Mouse (Mus musculus) A20 (cell line): ENCODE results near the gene Tgfbr3.

Experiments
- DNase-seq: peaks from one replicate; pipeline ENCODE4 v3.0.0-alpha.2; 2011; ENCODE audit warnings: low read depth, low spot score

Tgfbr3 gene

DNA sequence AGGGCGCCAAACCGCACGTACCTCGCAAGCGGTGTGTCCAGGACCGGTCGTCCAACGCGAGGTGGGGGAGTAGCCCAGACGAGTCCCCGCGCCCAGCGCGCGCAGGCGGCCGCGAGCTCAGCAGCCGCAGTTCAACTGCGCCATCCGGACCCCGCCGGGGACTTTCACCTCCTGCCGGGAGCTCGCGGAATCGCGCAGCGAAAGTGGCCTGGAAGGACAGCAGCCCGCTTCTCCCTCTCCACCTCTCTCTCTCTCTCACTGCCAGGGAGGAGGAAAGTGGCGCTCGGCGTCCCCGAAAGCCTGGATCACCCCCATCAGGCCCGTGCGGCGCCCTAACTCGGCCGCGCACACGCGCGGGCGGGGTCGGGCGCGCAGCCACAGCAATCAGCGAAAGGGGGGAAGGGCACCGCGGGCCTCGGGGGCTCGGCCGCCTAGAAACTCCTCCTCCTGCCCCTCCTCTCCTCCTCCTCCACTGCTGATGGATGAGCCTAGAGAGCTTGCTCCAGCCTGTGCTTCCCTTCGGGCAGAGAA lies at the start of gene Tgfbr3:
Gene Tgfbr3 (minus strand): TSS at position 396 of the 531 bp plus-strand sequence.
- no peak for DNase-seq

DNA sequence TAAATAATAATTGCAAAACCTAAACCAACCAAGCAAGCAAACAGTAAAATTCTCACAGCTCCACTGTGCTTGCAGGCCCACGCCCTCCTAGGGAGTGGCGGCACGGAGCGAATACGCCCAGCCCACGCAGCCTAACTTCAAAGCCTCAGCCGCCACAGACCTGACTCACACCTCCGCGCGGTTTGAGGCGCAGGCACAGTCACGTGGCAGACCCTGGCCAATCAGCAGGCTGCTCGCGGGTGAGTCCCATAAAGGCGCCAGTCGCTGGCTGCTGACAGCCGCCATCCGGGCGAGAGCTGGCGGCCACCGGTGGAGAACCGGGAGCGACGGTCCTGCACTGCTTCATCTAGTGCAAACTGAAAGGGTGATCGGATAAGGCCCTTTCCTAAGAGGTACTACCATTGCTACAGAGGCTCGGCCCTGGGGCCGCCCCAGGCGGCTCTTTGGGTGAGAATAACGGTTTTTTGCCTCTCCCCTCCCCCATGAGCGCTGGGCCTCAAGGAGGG lies 41.5 kb upstream of the Tgfbr3 start, which contains the start of gene Brdt:
Gene Brdt (plus strand): TSS at position 244 of the 506 bp plus-strand sequence.
- no peak for DNase-seq

DNA sequence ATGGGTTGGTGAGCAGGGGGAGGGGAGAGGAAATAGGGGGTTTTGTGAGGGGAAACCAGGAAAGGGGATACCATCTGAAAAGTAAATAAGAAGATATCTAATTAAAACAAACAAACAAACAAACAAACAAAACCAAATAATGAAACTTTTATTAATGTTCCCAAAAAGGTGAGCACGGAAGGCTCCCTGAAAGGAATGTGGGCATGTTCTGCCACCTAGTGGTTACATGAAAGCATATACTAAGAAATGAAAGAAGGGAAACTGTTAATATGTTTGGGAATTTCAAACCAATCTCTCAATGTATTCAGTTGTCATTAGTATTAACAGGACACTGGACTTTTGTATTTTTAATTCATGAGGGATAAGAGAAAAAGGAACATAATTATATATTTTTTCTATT lies 31.3 kb upstream of the Tgfbr3 start:
- peak; percentile 29 for DNase-seq

DNA sequence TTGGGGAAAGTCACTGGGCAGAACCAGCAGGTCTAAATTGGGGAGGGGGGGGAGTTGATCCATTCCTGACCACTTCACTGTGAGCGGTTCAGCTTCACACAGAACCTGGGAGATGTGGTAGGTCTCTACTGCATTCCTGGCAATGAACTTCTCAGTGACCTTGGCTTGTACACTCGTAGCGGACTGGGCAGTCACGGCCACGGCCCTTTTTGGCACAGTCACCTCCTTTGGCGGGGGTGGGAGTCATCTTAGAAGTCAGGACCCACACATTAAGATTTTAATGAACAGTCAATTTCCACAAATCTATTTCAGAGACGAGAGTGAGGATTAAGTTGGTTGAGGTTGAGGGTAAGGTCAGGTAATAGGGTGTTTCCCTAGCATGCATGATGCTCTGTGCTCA lies 27.7 kb upstream of the Tgfbr3 start:
- no peak for DNase-seq

DNA sequence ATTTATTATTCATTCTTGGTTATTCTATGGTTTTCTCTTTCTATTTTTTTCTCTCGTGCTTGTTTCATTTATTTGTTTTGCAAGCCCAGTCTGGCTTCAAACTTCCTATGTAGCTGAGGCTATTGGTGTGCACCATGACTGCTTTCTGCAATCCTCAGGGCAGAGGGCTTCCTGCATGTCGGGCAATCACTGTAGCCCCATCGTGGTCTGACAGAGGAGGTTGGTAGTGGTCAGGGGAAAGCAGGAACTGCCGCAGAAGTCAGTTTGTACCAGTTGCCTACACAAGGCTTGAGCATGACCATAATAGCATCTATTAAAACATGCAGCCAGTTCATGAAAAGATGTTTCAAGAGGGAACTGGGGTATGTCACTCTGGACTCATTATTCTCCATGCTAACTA lies 18.0 kb upstream of the Tgfbr3 start:
- no peak for DNase-seq

DNA sequence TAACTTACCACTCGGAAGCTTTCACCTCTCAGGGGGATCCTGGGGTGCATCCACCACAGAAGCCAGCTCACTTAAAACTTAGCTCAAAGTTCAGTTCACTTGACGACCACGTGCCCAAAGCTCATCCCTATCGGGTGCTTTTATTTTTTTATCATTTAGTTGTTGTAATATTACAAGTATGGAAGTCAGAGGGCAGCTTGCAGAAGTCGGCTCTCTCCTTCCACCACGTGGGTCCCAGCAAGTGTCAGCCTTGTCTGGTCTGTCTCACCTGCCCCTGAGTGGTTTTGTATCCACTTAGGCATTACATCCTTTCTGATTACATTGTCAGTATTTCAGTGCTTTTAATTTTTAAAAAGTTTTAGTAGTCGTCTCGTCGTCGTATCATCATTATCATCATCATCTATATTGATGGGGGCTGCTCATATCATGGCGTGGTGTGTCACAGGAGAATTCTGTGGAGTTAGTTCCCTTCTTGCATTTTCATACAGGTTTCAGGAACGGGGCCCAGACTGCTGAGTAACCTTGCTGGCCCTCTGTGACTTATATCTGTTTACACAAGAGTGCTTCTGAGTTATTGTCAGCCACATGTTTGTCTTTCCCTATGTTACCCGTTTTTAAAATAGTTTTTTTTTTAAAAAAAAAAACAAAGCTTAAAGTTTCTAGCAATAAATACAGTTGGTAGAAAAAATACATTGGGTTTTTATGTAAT lies 14.8 kb upstream of the Tgfbr3 start:
- no peak for DNase-seq

DNA sequence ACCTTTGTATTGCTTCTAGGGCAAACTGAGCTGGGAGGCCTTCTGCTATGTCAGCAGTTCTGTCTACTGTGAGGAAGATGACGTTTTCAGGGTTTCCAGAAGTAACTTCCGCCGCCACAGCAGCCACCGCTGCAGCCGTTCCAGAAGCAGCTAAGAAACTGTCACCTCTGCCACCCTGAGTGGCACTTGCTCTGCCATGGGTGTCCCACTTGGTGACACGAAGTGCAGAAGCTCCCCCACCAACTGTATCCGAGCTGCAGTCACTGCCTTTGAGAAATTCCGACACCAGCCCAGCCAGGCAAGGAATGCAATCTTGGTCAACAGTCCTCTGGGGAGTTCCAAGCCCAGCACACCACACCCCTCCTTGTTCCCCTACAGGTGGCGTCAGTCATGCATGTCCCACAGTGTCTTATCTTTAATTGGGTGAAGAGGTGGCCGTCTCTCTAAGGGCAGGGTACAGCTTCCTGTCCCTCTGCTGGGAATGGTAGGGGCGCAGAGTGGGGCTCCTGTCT lies 14.0 kb upstream of the Tgfbr3 start:
- peak; percentile 40 for DNase-seq

DNA sequence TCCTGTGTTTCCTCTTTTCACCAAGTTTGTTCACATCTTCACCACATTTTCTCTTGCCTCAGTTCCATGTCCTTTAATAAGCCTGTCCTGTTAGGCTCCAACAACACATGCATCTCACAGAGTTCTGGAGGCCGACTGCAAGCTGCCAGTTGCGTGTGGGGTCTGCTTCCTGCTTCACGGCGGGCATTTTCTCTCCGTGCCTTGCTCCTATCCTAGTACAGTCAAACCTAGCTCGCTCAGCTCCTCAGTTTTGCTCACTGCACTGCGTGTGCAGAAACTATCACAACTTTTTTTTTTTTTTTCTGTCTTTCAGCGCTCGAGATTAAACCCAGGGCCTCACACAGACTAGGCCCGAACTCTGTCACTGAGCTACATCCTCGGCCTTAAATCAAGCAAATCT lies 9.4 kb upstream of the Tgfbr3 start:
- DNase-seq: no peak

DNA sequence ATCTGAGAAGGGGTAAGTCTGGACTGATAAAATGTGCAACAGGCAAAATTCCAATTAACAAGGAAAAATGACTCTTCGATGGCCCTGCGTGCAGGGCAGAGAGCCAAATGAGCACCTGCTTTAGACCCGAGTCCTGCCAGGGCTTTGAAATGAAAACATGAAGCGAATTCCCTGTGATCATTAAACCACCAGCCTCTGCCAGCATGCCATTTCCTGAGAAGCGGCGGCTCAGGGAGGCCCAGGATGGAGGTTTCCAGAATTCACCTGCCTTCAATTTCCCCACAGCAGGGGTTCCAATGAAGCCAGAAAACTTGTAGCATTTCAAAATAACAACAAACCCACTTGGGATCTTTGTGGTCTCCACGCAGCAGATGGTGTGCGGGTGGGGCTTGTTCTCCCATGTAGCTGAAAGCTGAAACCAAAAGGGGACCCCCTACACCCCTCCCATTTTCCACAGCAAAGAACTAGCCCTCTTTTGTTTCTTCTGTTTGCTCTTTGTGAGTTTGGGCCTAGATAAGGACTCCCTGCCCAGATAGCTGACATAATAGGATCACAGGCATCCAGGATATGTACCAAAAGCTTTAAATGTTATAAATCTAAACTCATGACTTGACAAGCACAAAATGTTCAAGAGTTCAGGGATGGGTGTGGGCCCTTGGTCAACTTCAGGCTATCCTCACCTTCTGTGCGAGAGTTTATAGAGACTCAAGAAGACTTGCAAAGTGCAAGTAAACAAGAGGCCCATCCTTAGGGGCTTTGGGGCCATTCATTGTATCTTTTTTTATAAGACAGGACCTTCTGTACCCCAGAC lies 7.3 kb upstream of the Tgfbr3 start:
- DNase-seq: no peak

DNA sequence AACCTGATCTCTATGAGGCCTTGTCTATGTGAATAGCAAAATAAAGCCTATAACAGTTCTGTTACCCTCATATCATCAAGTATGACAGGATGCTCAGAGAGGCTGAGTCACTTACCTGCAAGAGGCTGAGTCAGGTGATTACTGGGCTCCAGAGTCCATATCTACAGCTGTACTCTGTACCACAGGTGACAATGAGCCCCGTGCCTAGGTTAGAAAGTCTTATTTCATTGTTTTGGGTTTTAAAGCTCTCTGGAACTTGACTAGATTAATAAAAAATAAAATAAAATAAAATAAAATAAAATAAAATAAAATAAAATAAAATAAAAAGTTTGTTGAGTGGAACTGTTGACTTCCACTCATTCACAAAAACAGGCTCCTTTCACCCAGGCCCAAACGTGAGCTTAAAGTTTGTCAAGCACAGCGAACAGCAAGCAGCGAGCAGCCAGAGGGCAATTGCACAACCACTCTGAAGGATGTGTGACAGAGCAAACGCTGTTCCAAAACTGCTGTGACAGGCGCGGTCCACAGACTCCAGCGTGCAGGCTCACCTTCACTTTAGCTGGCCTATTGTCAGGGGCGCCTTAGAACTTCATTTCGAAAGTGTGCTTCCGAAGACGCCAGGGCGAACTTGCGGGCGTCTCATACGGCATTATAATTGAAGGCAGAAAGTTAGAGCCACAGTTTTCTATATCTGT lies 6.5 kb upstream of the Tgfbr3 start:
- DNase-seq: no peak

DNA sequence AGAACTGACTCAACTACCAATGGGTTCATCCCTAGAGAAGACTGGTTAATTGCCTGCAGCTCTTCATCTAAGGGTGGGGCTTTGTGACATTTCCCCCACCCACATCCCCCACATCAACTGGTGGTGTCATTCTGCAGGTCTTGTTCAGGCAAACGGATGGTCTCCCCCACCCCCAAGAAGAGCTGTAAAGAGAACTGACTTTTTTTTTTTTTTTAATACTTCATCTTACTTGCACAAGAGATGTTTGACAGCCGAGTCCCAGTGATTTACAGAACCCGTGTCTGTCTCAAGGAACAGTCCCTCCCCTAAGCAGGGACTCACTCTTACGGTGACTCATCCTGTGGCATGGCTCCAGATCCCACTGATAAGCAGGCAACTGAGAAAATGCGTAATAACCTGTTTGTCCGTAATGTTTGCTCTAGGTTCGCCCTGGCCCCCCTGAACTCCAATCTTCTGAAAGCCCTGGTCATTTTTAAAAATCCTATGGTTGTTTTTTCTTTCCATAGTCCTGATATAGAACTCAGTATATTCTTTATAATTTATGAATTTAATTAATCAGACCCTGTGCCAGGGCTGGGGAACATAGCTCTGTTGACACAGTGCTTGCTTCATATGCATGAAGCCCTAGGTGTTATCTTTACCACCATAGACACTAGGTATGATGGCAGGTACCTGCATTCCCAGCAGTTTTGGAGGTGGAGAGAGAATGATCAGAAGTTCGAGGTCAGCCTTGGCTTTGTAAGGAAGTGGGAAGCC lies 5.8 kb upstream of the Tgfbr3 start:
- no peak for DNase-seq

DNA sequence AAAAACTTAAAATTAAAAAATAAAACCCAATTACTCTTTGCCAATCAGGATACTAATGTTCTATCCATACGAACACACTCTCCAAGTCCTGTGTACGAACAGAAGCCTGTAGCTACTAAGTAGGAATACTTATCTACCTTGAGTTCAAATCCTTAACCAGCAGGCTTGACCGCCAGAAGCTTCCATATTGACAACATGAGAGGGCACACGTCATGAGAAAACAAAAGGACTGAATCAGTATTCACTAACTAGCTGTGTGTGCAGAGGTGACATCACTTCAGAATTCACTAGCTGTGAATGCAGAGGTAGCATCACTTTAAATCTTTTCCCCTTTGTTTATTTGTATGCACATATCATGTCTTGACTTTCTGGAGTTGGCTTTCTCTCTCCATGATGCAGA lies 4.6 kb upstream of the Tgfbr3 start:
- no peak for DNase-seq

DNA sequence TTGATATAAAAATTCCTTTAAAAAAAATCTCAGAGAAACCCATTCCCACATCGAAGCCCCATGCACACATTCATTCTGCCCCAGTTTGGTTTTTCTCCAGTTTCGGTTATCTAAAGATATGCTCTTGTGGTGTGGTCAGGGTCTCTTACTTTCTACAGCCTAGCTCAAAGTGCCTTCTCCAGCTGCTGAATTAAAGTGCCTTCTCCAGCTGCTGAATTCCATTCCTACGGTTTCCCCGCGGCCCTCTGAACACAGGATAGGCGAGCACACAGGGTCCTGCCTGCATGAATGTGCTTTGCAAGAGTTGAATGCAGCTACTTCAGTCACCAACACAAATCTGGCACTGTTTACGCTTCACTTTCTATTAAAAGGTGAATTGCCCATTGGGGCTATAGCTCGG lies 557 bp upstream of the Tgfbr3 start:
- DNase-seq: no peak

DNA sequence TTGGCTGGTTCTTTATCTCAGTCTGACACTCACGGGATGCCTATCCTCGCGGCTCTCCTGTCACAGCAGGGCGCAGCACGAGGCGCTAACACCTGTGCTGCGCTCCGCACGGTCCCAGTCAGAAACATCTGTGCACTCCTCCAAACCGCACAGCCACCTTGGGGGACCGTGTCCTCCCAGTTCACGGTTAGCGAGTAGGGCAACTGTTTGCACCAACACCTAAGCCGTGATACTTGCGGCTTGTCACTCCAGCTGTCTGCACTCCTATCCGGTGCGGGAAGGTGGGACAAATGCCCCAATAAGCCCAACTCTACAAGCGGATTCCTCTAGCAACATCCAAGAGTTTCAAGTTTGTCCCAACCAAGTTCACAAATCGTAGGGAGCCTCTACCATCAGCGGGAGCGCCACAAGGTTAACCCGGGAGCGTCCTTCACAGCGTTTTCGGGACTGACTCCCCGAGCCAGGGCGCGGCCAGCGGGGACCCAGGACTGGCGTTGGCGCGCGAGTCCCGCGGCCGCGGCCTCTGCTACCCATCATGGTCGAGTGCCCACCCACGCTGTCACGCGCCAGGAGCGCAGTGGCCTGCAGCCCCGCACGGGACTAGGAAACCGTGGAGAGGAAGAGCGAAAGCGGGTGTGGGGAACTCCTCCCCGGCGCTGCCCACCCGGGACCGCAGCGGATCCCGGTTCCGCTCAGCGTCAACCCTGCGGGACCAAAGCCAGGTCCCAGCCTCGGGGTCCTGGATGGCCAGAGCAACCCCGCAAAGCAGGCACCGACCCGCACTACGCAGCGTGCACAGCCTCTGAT lies 799 bp downstream of the Tgfbr3 start:
- no peak for DNase-seq

DNA sequence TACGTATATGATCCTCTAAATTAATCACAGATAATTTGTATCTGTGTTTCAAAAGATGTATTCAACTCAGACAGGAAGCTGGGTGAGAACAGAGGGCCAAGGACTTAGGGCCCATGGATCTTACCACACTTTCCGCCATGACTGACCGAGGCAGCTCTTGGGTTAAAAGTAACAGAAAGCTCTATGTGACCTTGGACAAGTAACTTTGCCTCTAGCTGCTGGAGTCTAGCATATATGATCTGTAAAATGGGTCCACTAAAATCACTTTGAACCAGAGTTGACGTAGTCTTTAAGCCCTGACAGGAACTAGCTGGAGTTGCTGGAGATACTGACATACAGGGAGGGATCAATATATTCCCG lies 1.5 kb downstream of the Tgfbr3 start:
- DNase-seq: no peak

DNA sequence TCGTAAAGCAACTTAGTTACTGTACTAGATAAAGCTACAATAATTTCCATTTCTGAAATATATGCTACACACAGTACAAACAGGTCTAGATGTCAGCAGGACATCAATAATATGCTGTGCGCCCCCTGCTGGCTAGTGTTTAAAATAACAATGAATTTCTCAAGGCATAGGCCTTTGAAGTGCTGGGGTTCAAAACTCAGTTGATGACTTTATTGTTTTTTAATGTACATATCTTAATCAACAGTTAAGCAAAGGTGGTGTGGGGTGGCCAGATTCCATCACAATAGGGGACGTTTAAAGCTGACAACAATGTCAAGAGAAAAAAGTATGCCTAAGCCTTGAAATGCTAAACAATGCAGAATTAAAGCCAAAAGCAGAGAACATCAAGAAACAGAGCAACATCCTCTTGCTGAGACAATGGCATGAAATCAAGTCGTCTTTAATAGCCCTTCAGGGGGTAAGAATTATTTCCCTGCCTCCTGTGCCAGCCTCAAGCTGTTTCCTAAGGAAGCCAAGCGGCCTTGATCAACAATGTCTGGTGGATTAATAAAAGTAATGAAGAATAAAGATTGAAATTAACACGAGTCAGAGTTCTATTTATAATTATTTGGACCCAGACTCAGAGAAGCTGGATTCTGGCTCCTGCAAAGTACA lies 2.0 kb downstream of the Tgfbr3 start:
- DNase-seq: peak; percentile 63

DNA sequence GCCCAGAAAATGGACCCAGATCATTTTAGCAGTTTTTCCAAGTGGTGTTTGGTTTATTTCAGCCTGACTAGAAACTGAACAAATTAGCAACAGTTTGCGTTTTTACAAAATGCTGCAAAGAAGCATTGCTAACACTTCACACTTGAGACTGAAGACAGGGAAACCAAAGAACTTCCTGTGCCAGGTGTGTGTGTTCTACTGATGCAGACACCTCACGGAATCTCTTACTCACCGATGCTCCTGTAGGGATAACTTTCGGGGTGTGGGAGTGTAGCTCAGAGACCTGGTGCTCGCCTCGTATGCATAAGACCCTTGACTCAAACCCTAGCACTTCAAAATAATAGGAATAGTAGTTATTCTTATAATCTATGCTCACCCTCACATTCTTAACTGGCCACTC lies 3.9 kb downstream of the Tgfbr3 start:
- DNase-seq: no peak

DNA sequence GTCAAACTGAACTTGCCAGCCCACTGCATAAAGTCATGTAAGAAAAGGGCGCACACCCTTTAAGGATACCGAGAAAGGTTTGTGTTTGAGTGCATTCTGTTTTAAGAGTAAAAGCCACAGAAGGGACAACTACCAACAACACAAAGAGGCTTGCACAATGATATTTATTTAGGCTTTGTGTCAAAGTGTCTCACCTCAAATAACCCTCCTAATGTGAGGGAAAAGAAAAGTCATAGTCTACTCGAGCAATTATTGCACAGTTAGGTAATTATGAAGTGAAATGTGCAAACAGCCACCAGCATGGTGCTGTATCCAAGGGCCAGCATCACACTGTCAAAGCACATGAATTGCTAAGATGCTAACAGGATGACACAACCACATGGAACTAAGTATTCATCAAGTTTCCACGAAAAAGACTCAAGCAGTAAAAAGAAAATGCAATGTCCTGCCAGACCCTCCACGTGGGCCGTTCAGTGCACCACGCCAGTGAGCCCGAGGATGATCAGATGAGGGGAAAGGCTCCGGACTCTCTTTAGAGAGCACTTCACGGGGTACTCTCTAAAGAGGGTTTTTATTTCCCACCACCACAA lies 5.4 kb downstream of the Tgfbr3 start:
- DNase-seq: no peak

DNA sequence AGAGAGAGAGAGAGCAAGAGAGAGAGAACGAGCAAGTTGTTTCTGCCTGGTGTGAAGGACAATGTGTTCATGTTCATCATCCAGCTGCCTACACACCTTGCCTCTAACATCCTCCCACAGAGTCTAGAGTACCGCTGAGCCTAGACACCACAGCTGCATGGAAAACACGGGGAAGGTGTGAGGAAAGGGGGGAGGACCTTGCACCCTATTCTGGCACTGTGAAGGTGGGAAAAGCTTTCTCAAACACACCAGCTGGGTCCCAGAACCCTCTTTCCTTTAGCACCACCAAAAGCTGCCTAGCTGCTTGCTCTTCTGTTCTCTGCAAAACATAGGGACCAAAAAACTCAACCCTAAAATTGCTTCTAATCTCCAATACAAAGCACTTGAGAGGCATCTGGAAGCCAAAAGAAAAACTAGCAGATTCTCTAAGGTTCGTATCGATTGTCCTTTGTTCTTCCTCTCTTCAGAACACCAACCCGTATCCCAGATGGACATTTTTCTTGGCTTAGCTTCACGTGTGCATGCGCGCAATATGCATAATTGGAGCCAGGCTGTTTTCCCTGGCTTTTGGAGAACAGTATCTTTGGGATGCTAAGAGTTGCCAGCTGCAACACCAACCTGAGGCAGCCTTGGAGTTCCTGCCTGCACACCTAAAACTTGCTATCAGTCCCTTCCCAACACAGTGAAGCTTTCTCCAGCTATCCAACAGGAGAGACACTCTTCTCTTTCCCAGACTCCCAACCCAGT lies 6.7 kb downstream of the Tgfbr3 start:
- DNase-seq: no peak
